Mouse (Mus musculus) cerebellum, postnatal 4 days (tissue): ENCODE data around the gene Csrp2.

ENCODE experiments used
- DNase-seq, 2 experiments: peaks; one replicate each; pipeline ENCODE4 v3.0.0; 2022; ENCODE audit warnings: low spot score in 2 of 2, mixed read lengths in 1 of 2

Gene Csrp2

DNA sequence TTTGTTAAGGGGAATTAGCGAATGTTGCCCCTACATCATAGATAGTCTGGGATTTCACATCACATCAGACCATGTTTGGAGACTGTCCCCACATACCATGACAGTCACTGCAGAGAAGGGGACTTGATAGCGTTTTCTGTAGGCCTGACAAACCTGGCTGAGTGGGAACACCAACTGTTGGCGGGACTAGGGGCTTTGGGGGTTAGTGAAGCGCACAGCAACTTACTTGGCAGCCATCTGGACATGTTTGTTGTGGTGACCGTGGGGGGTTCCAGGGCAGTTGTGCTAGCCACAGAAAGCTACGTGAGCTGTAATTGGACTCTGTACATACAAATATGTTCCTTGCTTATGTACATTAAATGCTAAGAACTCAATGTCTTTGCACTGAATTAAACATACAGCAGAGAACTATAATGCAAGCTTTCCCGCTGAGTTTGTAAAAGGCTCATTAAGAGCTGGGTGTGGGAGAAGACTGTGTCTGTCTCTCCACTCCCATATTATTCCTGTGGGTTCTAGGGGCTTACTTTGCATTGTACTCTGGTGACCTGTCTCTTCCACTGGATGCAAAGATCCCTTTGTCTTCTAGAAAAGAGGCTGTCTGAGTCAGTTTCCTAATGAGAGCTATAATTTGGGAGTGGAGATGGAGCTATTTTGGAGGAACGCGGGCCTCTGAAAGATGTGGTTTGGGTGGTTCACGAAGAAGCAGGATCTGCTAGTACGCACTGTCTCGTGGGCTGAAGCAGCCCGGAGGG lies 11.7 kb downstream of the Csrp2 start:
- peak in 1 of 2 experiments; percentile 43 for DNase-seq

GRCm38 (mm10) chr10:110931913-110932560 lies 12.4 kb downstream of the Csrp2 start:
- DNase-seq: peak in 1 of 2 experiments; percentile 16

DNA sequence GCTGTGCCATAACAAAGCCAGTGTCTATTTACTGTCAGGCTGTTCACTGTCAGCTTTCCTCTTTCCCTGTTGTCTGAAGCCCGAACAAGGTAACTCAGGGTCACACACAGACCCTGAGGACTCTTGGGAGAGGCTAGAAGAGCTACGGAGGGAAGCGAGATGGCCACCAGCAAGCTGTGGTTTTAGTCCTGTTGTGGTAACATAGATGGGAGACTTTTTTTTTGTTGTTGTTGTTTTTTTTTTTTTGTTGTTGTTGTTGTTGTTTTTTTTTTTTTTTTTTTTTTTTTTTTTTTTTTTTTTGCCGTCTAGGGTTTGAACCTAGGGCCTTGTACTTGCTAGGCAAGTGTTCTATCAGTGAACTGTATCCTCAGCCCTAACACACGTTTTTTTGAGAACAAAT lies 14.0 kb downstream of the Csrp2 start:
- DNase-seq: no peak

DNA sequence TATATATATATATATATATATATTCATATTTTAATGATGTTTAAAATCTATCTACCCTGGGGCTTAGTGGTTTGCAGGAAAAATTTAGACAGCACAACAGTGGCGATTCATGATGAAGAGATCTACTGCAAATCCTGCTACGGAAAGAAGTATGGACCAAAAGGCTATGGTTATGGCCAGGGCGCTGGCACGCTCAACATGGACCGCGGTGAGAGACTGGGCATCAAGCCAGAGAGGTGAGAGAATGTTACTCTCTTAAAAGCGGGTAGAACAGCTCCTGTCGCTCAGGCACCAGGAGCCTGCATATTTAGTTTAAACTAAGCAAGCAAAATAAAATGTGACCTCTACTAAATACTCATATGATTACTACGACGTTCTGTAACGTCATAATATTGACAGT lies 15.5 kb downstream of the Csrp2 start:
- no peak for DNase-seq

GRCm38 (mm10) chr10:110935669-110936068 lies 16.1 kb downstream of the Csrp2 start:
- no peak for DNase-seq

- DNase-seq: no peak
Measured at GRCm38 (mm10) chr10:110938361-110938760, 18.8 kb downstream of the Csrp2 start.

DNA sequence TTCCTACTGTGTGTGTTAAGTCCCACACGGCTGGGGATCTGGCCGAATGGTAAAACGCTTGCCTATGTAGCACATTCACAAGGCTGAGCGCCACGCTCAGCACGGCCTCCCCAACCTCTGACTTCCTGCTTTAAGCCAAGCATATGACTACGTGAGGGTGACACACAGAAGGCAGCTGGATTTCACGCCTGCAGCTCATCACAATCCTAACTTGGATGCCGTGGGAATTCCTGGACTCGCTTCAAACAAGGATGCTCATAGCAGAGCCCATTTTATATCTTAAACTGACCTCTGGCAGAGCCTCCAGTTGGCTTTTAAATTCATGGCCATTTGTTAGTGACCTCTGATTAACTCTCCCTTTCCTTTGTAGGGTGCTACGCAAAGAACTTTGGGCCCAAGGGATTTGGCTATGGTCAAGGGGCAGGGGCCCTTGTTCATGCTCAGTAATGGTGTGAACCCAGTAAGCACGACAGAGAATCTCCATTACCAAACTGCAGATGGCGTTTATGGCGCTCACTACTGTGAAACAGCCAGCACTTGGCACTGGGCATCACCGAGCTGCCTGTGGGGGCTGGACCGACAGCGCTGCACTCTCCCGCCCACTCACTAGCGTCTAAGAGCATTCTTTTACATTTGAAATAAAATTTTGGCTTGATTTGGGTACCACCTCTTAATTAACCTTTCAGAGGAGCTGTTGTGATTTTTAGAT lies 19.4 kb downstream of the Csrp2 start:
- DNase-seq: peak in 1 of 2 experiments; percentile 43

DNA sequence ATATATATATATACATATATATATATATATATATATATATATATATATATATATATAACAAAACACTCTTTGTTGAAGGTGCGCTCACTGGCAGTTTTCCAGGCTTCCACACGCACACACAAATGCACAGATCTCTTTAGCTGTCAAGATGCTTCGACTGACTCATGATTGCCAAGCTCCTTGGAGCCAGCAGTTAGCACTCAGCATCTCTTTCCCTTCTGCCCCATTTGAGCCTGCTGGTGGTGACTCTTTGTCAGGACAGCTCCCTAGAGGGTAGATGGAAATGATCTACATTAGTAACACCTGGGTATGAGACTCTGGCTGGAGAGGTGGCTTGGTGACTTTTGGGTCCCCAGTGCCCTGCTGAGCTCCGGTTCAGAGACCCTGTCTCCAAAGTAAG lies 20.1 kb downstream of the Csrp2 start:
- DNase-seq: peak in 1 of 2 experiments; percentile 13

DNA sequence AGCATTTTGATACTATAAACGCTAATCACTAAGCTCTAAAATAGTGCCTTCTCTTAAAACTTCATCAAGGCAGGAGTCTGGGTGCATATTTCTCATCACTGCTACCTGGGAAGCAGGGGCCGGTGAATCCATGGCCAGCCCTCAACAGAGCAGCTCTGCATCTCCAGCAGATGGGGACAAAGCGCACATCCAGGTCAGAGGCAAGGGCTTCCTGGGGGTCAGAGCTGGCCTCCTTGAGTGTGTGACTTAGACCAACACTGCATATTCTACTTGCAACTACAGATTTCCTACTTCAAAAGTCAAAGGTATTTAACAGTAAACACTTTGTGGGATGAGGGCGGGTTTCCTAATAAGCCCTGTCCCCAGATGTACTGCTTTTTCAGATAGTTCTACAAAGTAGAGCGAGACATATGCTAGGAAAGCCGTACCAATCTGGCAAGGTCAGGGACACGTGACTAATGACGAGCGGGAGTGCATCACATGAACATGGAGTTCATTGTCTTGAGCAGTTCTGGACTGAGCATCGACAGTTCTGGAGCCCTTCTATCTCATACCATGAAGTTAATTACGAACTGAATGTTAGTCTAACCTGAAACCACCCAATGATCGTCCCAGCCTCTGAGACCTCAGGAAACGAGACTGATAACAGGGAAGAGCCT lies 21.3 kb downstream of the Csrp2 start:
- no peak for DNase-seq

DNA sequence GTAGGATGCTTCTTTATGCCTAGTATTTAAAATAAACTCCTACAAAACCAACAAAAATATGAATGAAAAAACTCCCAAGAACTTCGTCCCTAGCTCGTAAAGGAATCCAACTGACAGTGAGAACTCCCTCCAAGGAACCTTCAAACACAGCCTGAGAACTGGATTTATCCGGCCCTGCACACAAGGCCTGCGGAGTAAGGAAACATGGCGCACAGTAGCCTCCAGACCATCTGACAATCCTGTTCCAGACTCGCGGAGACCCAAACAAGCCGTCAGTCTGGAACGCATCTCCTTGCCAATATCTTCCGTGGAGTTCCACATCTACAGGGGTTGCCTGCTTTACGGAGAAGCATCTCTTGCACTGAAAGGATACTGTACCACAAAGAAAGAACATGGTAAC lies 22.4 kb downstream of the Csrp2 start:
- no peak for DNase-seq

DNA sequence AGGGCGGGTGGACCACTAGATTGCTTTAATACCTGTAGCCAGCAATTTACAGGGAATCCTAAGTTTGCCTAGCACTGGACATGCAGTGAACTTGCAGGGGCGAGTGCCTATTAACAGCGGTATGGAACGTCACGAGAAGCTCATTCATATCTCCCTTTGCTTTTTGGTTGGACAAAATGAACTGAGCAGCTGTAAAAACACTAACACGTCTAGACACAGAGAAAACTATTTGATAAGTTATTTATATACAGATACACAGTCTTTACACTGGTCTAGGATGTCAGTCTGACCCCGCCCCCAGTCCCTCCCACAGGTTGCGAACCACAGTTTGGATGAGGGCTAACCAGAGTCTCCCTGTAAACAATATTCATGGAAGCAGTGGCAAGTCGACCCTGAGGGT lies 23.2 kb downstream of the Csrp2 start:
- no peak for DNase-seq

DNA sequence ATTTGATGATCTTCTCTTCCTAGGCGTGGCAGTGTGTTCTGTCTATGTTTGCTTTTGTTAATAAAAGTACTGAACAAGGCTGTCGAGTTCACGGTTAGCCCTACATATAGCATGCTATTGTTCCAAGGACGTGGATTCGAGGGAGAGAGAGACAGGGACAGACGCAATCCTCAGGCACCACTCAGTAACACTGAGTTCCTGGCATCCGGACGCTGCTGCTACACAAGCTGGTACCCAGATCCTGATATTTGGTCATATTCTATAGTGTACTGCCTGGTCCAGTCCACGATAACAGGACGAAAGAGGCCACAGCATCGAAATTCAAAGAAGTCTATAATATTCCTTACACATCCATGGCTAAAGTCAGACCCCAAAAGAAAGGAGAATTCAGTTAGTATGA lies 24.6 kb downstream of the Csrp2 start:
- no peak for DNase-seq

GRCm38 (mm10) chr10:110945966-110946365 lies 26.4 kb downstream of the Csrp2 start:
- DNase-seq: no peak

- DNase-seq: no peak
Measured at GRCm38 (mm10) chr10:110947574-110947973, 28.0 kb downstream of the Csrp2 start.

- no peak for DNase-seq
Measured at GRCm38 (mm10) chr10:110951112-110951511, 31.5 kb downstream of the Csrp2 start.

GRCm38 (mm10) chr10:110951748-110952147 lies 32.2 kb downstream of the Csrp2 start:
- no peak for DNase-seq

DNA sequence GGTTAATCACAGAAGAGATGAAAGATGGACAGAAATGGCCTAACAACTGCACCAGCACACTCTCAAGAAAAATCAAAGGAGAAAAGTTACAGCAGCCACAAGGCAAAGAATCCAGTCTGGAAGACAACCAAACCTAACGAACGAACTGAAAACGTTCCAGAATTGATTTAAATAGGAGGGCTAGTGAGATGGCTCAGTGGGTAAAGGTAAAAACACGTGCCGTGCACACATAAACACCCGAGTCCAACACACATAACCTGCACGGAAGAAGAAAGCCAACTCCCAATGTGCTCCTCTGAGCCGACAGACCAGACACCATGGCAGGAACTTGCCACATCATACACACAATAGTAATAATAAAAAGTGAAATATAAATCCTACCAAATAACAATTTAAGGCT lies 32.7 kb downstream of the Csrp2 start:
- DNase-seq: no peak

- DNase-seq: peak in 1 of 2 experiments; percentile 28
Measured at GRCm38 (mm10) chr10:110952937-110953451, 33.4 kb downstream of the Csrp2 start.

DNA sequence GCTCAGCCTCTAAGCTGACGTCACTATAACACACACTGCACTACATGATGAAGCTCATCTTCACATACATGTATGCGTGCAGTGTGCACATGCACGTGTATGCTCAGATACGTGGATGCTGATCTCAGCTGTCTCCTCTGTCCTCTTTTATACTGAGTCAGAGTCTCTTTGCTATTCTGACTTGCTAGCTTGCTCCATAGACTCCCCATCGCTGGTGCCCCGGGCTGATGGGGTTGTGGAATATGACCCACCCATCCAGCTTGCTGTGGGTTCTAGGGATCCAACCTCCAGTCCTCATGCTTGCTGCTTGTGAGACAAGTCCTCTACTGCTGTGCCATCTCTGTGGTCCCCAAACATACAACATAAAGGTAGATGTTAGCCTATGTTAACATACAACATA lies 39.3 kb downstream of the Csrp2 start:
- no peak for DNase-seq

GRCm38 (mm10) chr10:110959781-110960180 lies 40.2 kb downstream of the Csrp2 start:
- no peak for DNase-seq

GRCm38 (mm10) chr10:110960841-110961240 lies 41.3 kb downstream of the Csrp2 start:
- no peak for DNase-seq

GRCm38 (mm10) chr10:110962172-110962571 lies 42.6 kb downstream of the Csrp2 start:
- DNase-seq: no peak
